ENCODE assay signal across 4 mouse cellular contexts in the genomic region with DNA sequence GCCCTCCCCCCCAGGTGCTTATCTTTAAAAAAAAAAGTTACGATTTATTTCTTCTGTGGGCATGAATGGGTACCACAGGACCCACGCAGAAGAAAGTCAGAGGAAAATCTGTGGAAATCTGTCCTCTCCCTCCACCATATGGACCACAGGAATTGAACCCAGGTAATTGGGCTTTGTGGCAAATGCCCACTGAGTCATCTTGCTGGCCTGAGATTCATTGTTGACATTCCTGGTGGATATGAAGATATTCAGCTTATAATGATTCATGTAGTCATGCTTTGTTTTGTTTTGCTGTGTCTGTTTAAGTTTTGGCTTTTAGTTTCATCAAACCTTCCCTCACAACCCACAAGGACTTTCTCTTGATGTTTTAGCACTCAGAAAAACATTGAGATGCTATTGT. TPM values are rescaled to one million over a fixed set of nuclear protein-coding genes. Genes with fewer than 3 reads are reported as not detected.
"Had no signal": no experiment of that assay in that cellular context is flagged by ENCODE, and none has a peak within 500 bp of the region (broad histone marks: within the 10 kb centered on the region; RNA-seq: fewer than 3 reads in every experiment).

No protein-coding gene starts in this region.

RNA-seq across cellular contexts. Expression of a gene that starts 29.9 kb away (rescaled TPM):
- polyA plus RNA-seq: embryonic facial prominence, embryonic 11.5 days; erythroblast, embryonic 14.5 days; forebrain, embryonic 13.5 days; heart, embryonic 11.5 days had no signal
